Mouse (Mus musculus) MEL (cell line): ENCODE data around the gene Alg5. TPM values are rescaled to one million over a fixed set of nuclear protein-coding genes. Genes with fewer than 3 reads are reported as not detected.

Experiments used
- DNase-seq: peaks from one replicate; pipeline ENCODE4 v3.0.0; 2011; ENCODE audit warnings: low read depth, low spot score
- H3K27ac ChIP-seq: 2 replicates; pipeline ENCODE4 v1.5.1; 2012; ENCODE audit warnings: low read depth, mild to moderate bottlenecking, control low read depth, low read length, moderate library complexity; ENCODE audit not compliant: control insufficient read depth
- H3K27me3 ChIP-seq, 2 experiments: fragments of 150-350 bp in 1 of 2; sonication (generic) in 1 of 2; 2 replicates each; pipeline ENCODE4 v1.6.1; 2012; ENCODE audit warnings: low read length in 2 of 2, mild to moderate bottlenecking in 2 of 2, improper control_type of control experiment in 1 of 2, moderate library complexity in 1 of 2; ENCODE audit not compliant: insufficient read depth in 2 of 2, control insufficient read depth in 1 of 2
- H3K36me3 ChIP-seq, 2 experiments: 2 replicates each; pipeline ENCODE4 v1.6.1; 2012 to 2014; ENCODE audit warnings: low read length in 2 of 2, improper control_type of control experiment in 1 of 2, inconsistent platforms in 1 of 2, mild to moderate bottlenecking in 1 of 2; ENCODE audit not compliant: insufficient read depth in 2 of 2, control insufficient read depth in 1 of 2
- H3K4me1 ChIP-seq, 2 experiments: fragments of 150-350 bp in 1 of 2; sonication (generic) in 1 of 2; 2 replicates each; pipeline ENCODE4 v1.6.1; 2012; ENCODE audit warnings: low read length in 2 of 2, improper control_type of control experiment in 1 of 2, mild to moderate bottlenecking in 1 of 2; ENCODE audit not compliant: insufficient read depth in 2 of 2, control insufficient read depth in 1 of 2
- H3K4me3 ChIP-seq, 2 experiments: fragments of 150-350 bp in 1 of 2; sonication (generic) in 1 of 2; 2 replicates each; pipeline ENCODE4 v1.5.1; 2012; ENCODE audit warnings: low read depth in 2 of 2, low read length in 2 of 2, mild to moderate bottlenecking in 2 of 2, moderate library complexity in 2 of 2, control low read depth in 1 of 2, improper control_type of control experiment in 1 of 2; ENCODE audit not compliant: control insufficient read depth in 1 of 2, insufficient read depth in 1 of 2
- H3K79me2 ChIP-seq: 2 replicates; pipeline ENCODE4 v1.6.1; 2012; ENCODE audit warnings: mild to moderate bottlenecking, low read length, moderate library complexity; ENCODE audit not compliant: control insufficient read depth, poor library complexity, insufficient read depth
- H3K9ac ChIP-seq: 2 replicates; pipeline ENCODE4 v1.6.1; 2012; ENCODE audit warnings: low read depth, mild to moderate bottlenecking, control low read depth, low read length, moderate library complexity; ENCODE audit not compliant: control insufficient read depth, poor library complexity, severe bottlenecking
- H3K9me3 ChIP-seq: fragments of 150-350 bp; sonication (generic); replicated peaks from 2 replicates; pipeline ENCODE4 v1.6.1; 2012; ENCODE audit warnings: mild to moderate bottlenecking, low read length, improper control_type of control experiment, moderate library complexity; ENCODE audit not compliant: insufficient read depth
- BHLHE40 ChIP-seq: IDR thresholded peaks from 2 replicates; pipeline ENCODE4 v1.6.1; 2012; ENCODE audit warnings: low read depth, mild to moderate bottlenecking, inconsistent platforms, low read length, improper control_type of control experiment, borderline replicate concordance
- CHD1 ChIP-seq: IDR thresholded peaks from 2 replicates; pipeline ENCODE4 v1.6.1; 2012; ENCODE audit warnings: low read depth, mild to moderate bottlenecking, inconsistent platforms, low read length, improper control_type of control experiment
- CHD2 ChIP-seq: IDR thresholded peaks from 2 replicates; pipeline ENCODE4 v1.6.1; 2011; ENCODE audit warnings: low read length, improper control_type of control experiment
- E2F4 ChIP-seq: IDR thresholded peaks from 2 replicates; pipeline ENCODE4 v1.6.1; 2011; ENCODE audit warnings: low read depth, low read length, improper control_type of control experiment, borderline replicate concordance
- ETS1 ChIP-seq: IDR thresholded peaks from 2 replicates; pipeline ENCODE4 v1.6.1; 2012; ENCODE audit warnings: low read depth, mild to moderate bottlenecking, inconsistent platforms, low read length, improper control_type of control experiment, moderate library complexity
- GATA1 ChIP-seq: IDR thresholded peaks from 2 replicates; pipeline ENCODE4 v1.6.1; 2011; ENCODE audit warnings: low read depth, low read length, improper control_type of control experiment
- HCFC1 ChIP-seq: IDR thresholded peaks from 2 replicates; pipeline ENCODE4 v1.6.1; 2012; ENCODE audit warnings: low read depth, mild to moderate bottlenecking, inconsistent platforms, low read length, improper control_type of control experiment, moderate library complexity
- JUND ChIP-seq: IDR thresholded peaks from 2 replicates; pipeline ENCODE4 v1.6.1; 2011; ENCODE audit warnings: low read depth, mild to moderate bottlenecking, improper control_type of control experiment, low read length
- KAT2A ChIP-seq: conservative IDR thresholded peaks from 2 replicates; pipeline ENCODE4 v1.6.1; 2012; ENCODE audit warnings: low read depth, low read length, improper control_type of control experiment, inconsistent platforms
- MAFK ChIP-seq: IDR thresholded peaks from 2 replicates; pipeline ENCODE4 v1.6.1; 2011; ENCODE audit warnings: low read depth, mild to moderate bottlenecking, low read length, improper control_type of control experiment, borderline replicate concordance
- MAX ChIP-seq: IDR thresholded peaks from 2 replicates; pipeline ENCODE4 v1.6.1; 2011; ENCODE audit warnings: low read length, improper control_type of control experiment
- MEF2A ChIP-seq: IDR thresholded peaks from 2 replicates; pipeline ENCODE4 v1.6.1; 2014; ENCODE audit warnings: low read depth, mild to moderate bottlenecking, inconsistent platforms, low read length, improper control_type of control experiment; ENCODE audit not compliant: poor library complexity, insufficient replicate concordance, severe bottlenecking; ENCODE audit errors: extremely low read depth
- NRF1 ChIP-seq: IDR thresholded peaks from 2 replicates; pipeline ENCODE4 v1.6.1; 2014; ENCODE audit warnings: low read depth, mild to moderate bottlenecking, inconsistent platforms, low read length, improper control_type of control experiment, moderate library complexity; ENCODE audit not compliant: poor library complexity, insufficient read depth, severe bottlenecking
- POLR2AphosphoS2 ChIP-seq: IDR thresholded peaks from 2 replicates; pipeline ENCODE4 v1.6.1; 2011; ENCODE audit warnings: low read length, improper control_type of control experiment
- RAD21 ChIP-seq: IDR thresholded peaks from 2 replicates; pipeline ENCODE4 v1.6.1; 2011; ENCODE audit warnings: mild to moderate bottlenecking, low read depth, low read length, improper control_type of control experiment
- RCOR1 ChIP-seq: IDR thresholded peaks from 2 replicates; pipeline ENCODE4 v1.6.1; 2012; ENCODE audit warnings: low read depth, mild to moderate bottlenecking, inconsistent platforms, low read length, improper control_type of control experiment
- SIN3A ChIP-seq: IDR thresholded peaks from 2 replicates; pipeline ENCODE4 v1.6.1; 2012; ENCODE audit warnings: low read length, improper control_type of control experiment, inconsistent platforms
- UBTF ChIP-seq: IDR thresholded peaks from 2 replicates; pipeline ENCODE4 v1.6.1; 2012; ENCODE audit warnings: low read depth, mild to moderate bottlenecking, inconsistent platforms, low read length, improper control_type of control experiment, moderate library complexity, borderline replicate concordance; ENCODE audit not compliant: insufficient read depth
- USF1 ChIP-seq: IDR thresholded peaks from 2 replicates; pipeline ENCODE4 v1.6.1; 2014; ENCODE audit warnings: low read depth, mild to moderate bottlenecking, inconsistent platforms, low read length, improper control_type of control experiment, moderate library complexity
- polyA plus RNA-seq, 2 experiments: library from polyadenylated mRNA; stranded (reverse) in 1 of 2; unstranded in 1 of 2; fragments of >175 nt in 1 of 2; fragments of >200 nt in 1 of 2; gene quantifications; 2 replicates each; pipeline versions ENCODE4 v1.2.1 to v1.2.4; 2012; ENCODE audit warnings: low replicate concordance in 2 of 2, low read depth in 1 of 2; ENCODE audit not compliant: insufficient read length in 2 of 2, insufficient read depth in 1 of 2, missing spikeins in 1 of 2
- total RNA-seq: library from RNA; depleted of rRNA; stranded (reverse); fragments of 300-350 nt; gene quantifications from 2 replicates; pipeline ENCODE4 v1.2.3, GENCODE M21; 2012

Gene Alg5
- total and polyA plus RNA-seq, 3 experiments = 34.8 to 44.0 TPM; not detected in 1

GRCm38 (mm10) chr3:54717348-54717747 is 18.0 kb upstream of the Alg5 start:
- Histone ChIP-seq H3K9me3 (no peaks in the 10 kb centered on the region), H3K4me1 (peaks cover 0 to 4% of the 10 kb centered on the region in 2 experiments; a peak in 2 of 4 replicates), H3K79me2 (no peaks in the 10 kb centered on the region), H3K27ac (no peak overlapping the region), H3K36me3 (peaks cover 0 to 60% of the 10 kb centered on the region in 2 experiments; a peak in 3 of 4 replicates)
- no peak for TF ChIP-seq SIN3A
- TF ChIP-seq CHD1 = no peak
- TF ChIP-seq CHD2 = no peak
- no peak for TF ChIP-seq BHLHE40
- no peak for TF ChIP-seq MAFK
- TF ChIP-seq MEF2A = no peak
- TF ChIP-seq E2F4 = no peak
- TF ChIP-seq GATA1 = no peak
- TF ChIP-seq POLR2AphosphoS2 = no peak
- no peak for TF ChIP-seq RCOR1
- no peak for TF ChIP-seq ETS1
- no peak for TF ChIP-seq RAD21
- TF ChIP-seq UBTF = no peak
- TF ChIP-seq JUND = no peak
- no peak for TF ChIP-seq MAX
- TF ChIP-seq HCFC1 = no peak
- no peak for TF ChIP-seq NRF1
- TF ChIP-seq, all 39 proteins: peak for 0
- no peak overlapping the region for H3K4me3 ChIP-seq
- DNase-seq = no peak
- no peaks in the 10 kb centered on the region for H3K27me3 ChIP-seq
- no peak overlapping the region for H3K9ac ChIP-seq

DNA sequence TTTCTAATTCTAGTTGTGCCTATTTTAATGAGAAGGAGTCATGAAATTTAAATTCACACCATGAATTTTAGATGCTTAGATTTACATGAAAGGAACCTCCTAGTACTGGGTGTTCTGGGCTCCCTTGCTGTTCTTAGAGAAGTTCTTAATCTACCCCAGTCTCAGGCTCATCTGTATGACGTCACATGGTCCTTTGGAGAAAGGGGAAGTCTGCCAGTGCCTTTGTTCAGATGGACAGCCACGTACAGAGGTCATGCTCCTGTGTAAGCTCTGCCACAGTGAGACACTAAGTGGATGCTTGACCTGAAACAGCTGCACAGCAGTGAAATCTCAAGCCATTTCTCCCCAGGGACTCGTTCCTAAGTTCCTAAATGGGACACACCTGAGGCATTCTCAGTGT is 16.4 kb upstream of the Alg5 start:
- Histone ChIP-seq H3K4me3 (no peak overlapping the region), H3K36me3 (peaks cover 5 to 53% of the 10 kb centered on the region in 2 experiments), H3K9me3 (no peaks in the 10 kb centered on the region), H3K27me3 (no peaks in the 10 kb centered on the region), H3K9ac (no peak overlapping the region), H3K79me2 (no peaks in the 10 kb centered on the region), H3K27ac (no peak overlapping the region), H3K4me1 (peaks cover 2 to 10% of the 10 kb centered on the region in 2 experiments; a peak in 3 of 4 replicates)
- TF ChIP-seq USF1 (peak; percentile 58; the same call in 1 of the 2 replicates), KAT2A (no peak)
- DNase-seq = peak; percentile 68
